Mouse (Mus musculus): Measurements from ENCODE around the gene Gm45623. TPM values are rescaled to one million over a fixed set of nuclear protein-coding genes. Genes with fewer than 3 reads are reported as not detected.

Gene Gm45623
- polyA plus RNA-seq, 1 experiment from 2014 or later = 0.27 TPM

GRCm38 (mm10) chr13:56751774-56752173, 1.9 kb downstream of the Gm45623 start:
- peaks cover 57% of the 10 kb centered on the region for H3K27me3 ChIP-seq (replicated peaks)
- H3K9me3 ChIP-seq (replicated peaks) = no peaks in the 10 kb centered on the region
- no peak overlapping the region for H3K9ac ChIP-seq
- no peak for ATAC-seq (ENCODE audit: insufficient number of reproducible peaks, low FRiP score)
- H3K36me3 ChIP-seq = no peaks in the 10 kb centered on the region
- H3K27ac ChIP-seq (ENCODE audit: poor library complexity, severe bottlenecking) = no peak overlapping the region
- no peak overlapping the region for H3K4me3 ChIP-seq
- 48% methylated on average over 5 of the region's 5 CpGs for WGBS
- no peak overlapping the region for H3K4me2 ChIP-seq
- peaks cover 37% of the 10 kb centered on the region for H3K4me1 ChIP-seq (replicated peaks)

DNA sequence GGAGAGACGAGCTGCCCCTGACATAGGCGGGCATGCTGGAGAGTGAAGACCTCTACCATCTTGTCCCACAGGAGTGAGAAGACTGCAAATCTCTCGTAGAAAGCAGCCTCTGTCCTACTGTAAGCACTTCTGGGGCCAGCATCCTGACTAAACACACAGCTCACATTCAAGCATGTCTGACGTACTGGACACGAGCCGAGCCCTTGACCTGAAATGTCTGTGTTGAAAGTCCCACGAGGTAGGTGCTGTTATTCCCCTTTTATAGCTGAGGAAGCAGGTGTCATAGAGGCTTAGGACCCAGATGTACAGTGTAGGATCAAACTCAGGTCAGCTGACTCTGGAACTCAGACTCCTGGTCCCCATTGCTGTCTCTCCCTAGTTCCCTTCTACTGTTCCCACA, 4.2 kb downstream of the Gm45623 start:
- H3K9ac ChIP-seq = no peak overlapping the region
- no peak for ATAC-seq (ENCODE audit: insufficient number of reproducible peaks, low FRiP score)
- peaks cover 37% of the 10 kb centered on the region for H3K4me1 ChIP-seq (replicated peaks)
- 0 out of 2 replicates have a peak, but pooled peaks cover 1% of the 10 kb centered on the region for H3K36me3 ChIP-seq
- H3K27ac ChIP-seq (ENCODE audit: poor library complexity, severe bottlenecking) = no peak overlapping the region
- H3K27me3 ChIP-seq (replicated peaks) = peaks cover 43% of the 10 kb centered on the region
- no peak overlapping the region for H3K4me2 ChIP-seq
- H3K4me3 ChIP-seq = no peak overlapping the region
- WGBS = 72% methylated on average over 7 of the region's 7 CpGs
- H3K9me3 ChIP-seq (replicated peaks) = no peaks in the 10 kb centered on the region

DNA sequence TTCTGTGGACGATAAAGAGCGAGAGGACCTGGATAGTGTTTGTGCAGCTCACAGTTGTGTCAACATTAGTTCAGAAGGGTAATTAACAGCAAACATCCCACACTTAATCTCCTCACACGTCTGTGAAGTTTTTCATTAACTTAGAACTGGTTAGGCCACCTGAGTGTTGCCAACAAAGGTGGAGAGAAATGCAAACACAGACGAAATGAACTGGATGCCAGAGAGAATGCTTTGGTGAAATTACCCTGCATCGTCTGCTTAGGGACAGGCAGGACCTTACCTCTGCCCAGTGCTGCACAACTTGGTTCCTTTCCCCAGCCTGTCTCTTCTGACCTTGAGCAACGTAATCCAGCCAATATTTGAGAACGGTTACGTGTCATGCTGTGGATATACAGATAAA, 6.1 kb downstream of the Gm45623 start:
- Histone ChIP-seq H3K4me3 (no peak overlapping the region), H3K27ac (ENCODE audit: poor library complexity, severe bottlenecking) (no peak overlapping the region), H3K4me1 (replicated peaks) (peaks cover 26% of the 10 kb centered on the region), H3K9ac (no peak overlapping the region), H3K36me3 (0 out of 2 replicates have a peak, but pooled peaks cover 5% of the 10 kb centered on the region), H3K4me2 (no peak overlapping the region), H3K27me3 (replicated peaks) (peaks cover 25% of the 10 kb centered on the region), H3K9me3 (replicated peaks) (no peaks in the 10 kb centered on the region)
- 61% methylated on average over 8 of the region's 8 CpGs for WGBS
- ATAC-seq (ENCODE audit: insufficient number of reproducible peaks, low FRiP score) = no peak

DNA sequence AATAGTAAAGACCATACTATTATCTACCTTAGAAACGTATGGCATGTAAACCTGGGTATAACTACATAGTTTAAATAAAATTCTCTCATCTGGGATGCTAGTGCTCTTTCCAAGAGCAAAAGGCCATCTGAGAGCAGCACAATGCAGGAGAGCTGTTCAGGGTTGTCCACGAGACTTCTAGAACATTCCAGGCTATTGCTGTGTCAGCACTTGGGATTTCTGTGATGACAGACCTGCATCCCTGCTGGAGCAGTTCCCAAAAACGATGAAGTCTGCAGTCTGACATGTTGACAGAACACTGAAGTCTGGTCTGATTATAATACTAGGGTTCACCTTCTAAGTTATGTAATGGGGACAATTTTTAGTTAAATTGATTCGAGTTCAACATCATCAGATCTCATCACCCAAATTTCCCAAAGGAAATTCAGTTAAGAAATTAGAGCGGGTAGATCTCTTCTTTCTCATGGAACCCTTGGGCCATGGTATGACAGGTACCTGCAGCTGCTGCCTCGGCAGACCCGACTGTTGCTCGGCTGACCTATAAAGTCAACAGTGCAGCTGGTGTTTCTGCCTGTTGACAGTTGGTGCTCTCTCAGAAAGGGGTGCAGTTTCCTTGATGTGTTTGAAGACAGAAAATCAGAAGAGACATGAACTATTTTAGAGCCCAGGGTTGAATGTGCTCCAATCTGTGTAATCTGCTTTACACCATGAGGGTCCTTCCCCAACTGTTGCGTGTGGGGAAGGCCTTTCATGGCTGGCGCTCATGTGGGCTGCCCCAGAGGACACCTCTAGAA, 6.7 kb downstream of the Gm45623 start:
- Histone ChIP-seq H3K9ac (no peak overlapping the region), H3K4me2 (no peak overlapping the region), H3K9me3 (replicated peaks) (no peaks in the 10 kb centered on the region), H3K27ac (ENCODE audit: poor library complexity, severe bottlenecking) (no peak overlapping the region), H3K4me3 (no peak overlapping the region), H3K4me1 (replicated peaks) (peaks cover 20% of the 10 kb centered on the region), H3K36me3 (peaks cover 11% of the 10 kb centered on the region; the same call in 1 of the 2 replicates), H3K27me3 (replicated peaks) (peaks cover 19% of the 10 kb centered on the region)
- no peak for ATAC-seq (ENCODE audit: insufficient number of reproducible peaks, low FRiP score)
- WGBS = 72% methylated on average over 10 of the region's 10 CpGs

DNA sequence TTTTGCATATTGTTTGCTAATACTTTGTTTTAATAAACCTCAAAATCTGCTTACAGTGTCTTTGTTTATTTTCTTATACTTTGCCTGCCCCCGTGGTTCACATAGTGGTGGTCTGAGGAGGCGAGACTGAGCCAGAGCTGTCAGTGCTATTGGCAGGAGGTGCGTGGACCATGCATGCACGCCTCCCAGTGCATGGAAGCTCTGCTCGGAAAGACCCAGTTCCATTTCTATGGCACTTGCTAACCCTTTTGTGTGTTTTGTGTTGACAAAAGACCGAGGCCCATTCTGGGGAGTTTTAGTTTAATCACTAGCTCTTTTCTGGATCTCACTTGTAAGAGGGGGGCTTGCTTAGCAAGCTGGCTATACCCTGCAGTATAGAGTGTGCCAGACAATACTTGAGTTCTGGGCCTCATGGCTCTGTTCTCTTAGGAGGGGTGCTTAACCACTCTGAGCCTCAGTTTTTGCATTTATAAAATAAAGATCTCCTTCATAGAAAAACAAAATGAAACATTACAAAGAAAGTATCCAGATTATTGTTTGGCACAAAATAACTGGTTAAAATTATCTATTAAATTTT, 11.2 kb downstream of the Gm45623 start:
- WGBS = 84% methylated on average over 6 of the region's 6 CpGs
- no peak overlapping the region for H3K9ac ChIP-seq
- no peaks in the 10 kb centered on the region for H3K27me3 ChIP-seq (replicated peaks)
- no peak for ATAC-seq (ENCODE audit: insufficient number of reproducible peaks, low FRiP score)
- H3K4me3 ChIP-seq = no peak overlapping the region
- peaks cover 4% of the 10 kb centered on the region; the same call in 1 of the 2 replicates for H3K4me1 ChIP-seq (replicated peaks)
- H3K9me3 ChIP-seq (replicated peaks) = no peaks in the 10 kb centered on the region
- no peak overlapping the region for H3K4me2 ChIP-seq
- peaks cover 44% of the 10 kb centered on the region for H3K36me3 ChIP-seq
- no peak overlapping the region for H3K27ac ChIP-seq (ENCODE audit: poor library complexity, severe bottlenecking)

GRCm38 (mm10) chr13:56741691-56742090, 11.9 kb downstream of the Gm45623 start:
- Histone ChIP-seq H3K4me2 (no peak overlapping the region), H3K9me3 (replicated peaks) (no peaks in the 10 kb centered on the region), H3K4me1 (replicated peaks) (no peaks in the 10 kb centered on the region), H3K36me3 (peaks cover 50% of the 10 kb centered on the region), H3K27me3 (replicated peaks) (no peaks in the 10 kb centered on the region), H3K27ac (ENCODE audit: poor library complexity, severe bottlenecking) (no peak overlapping the region), H3K4me3 (no peak overlapping the region), H3K9ac (no peak overlapping the region)
- no peak for ATAC-seq (ENCODE audit: insufficient number of reproducible peaks, low FRiP score)
- 82% methylated on average over 7 of the region's 7 CpGs for WGBS

DNA sequence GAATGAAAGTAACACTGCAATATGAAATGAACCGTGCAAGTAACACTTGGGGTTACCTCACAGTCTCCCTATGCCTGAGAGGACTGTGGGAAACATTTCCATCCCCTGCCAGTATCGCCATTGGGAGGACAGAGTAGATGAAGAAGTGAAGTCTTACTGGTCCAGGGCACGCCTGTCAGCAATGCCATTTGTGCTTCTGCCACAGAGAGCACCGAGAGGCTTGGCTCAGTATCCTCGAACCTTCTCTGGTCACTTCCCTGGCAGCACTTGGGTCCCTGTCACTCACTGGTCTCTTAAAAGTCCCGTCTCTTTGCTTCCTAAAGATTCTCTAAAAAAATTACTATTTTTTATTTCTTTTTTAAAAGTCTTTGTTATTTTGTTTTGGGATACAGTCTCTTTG, 13.1 kb downstream of the Gm45623 start:
- H3K9me3 ChIP-seq (replicated peaks) = no peaks in the 10 kb centered on the region
- no peaks in the 10 kb centered on the region for H3K4me1 ChIP-seq (replicated peaks)
- no peak overlapping the region for H3K9ac ChIP-seq
- H3K4me3 ChIP-seq = no peak overlapping the region
- peaks cover 58% of the 10 kb centered on the region for H3K36me3 ChIP-seq
- WGBS = 82% methylated on average over 6 of the region's 6 CpGs
- ATAC-seq (ENCODE audit: insufficient number of reproducible peaks, low FRiP score) = no peak
- no peak overlapping the region for H3K27ac ChIP-seq (ENCODE audit: poor library complexity, severe bottlenecking)
- H3K27me3 ChIP-seq (replicated peaks) = no peaks in the 10 kb centered on the region
- H3K4me2 ChIP-seq = no peak overlapping the region

- Histone ChIP-seq H3K9ac (no peak overlapping the region), H3K36me3 (peaks cover 64% of the 10 kb centered on the region), H3K27me3 (replicated peaks) (no peaks in the 10 kb centered on the region), H3K4me2 (no peak overlapping the region), H3K4me1 (replicated peaks) (peaks cover 1% of the 10 kb centered on the region), H3K4me3 (no peak overlapping the region), H3K27ac (ENCODE audit: poor library complexity, severe bottlenecking) (no peak overlapping the region), H3K9me3 (replicated peaks) (no peaks in the 10 kb centered on the region)
- WGBS = 89% methylated on average over 5 of the region's 5 CpGs
- ATAC-seq (ENCODE audit: insufficient number of reproducible peaks, low FRiP score) = no peak
Observed at GRCm38 (mm10) chr13:56739556-56739955, 14.1 kb downstream of the Gm45623 start.

DNA sequence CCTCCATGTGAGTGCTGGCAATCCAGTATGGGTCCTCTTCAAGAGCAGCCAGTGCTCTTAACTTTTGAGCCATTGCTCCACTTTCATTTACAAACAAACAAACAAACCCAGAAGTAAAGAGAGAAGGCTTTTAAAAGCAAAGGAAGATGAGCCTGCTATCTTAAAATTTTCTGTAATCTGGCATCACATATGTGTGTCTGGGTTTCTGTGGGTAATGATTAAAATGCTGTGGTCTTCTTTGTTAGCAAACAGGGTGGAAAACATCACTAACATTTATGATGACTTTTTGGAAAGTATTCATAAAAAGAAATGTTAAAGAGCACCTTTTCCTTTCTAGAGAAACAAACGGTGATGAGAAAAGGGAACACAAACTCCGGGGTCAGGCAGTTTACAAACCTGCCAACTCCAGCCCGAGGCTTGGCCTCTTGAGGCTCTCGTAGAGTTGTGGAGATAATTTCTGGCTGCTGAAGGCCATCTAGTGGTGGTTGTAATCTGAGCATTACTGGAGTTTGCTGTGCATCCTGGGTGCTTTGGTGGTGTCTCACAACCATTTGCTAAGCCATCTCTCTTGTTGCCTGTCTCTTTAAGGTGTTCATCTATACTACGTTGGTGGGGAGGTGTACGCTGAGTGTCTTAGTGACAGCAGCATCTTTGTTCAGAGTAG, 18.3 kb downstream of the Gm45623 start:
- Histone ChIP-seq H3K4me3 (no peak overlapping the region), H3K27ac (ENCODE audit: poor library complexity, severe bottlenecking) (no peak overlapping the region), H3K36me3 (peaks cover 74% of the 10 kb centered on the region), H3K9ac (no peak overlapping the region), H3K9me3 (replicated peaks) (no peaks in the 10 kb centered on the region), H3K27me3 (replicated peaks) (no peaks in the 10 kb centered on the region), H3K4me2 (no peak overlapping the region), H3K4me1 (replicated peaks) (peaks cover 24% of the 10 kb centered on the region)
- WGBS = 41% methylated on average over 6 of the region's 6 CpGs
- ATAC-seq (ENCODE audit: insufficient number of reproducible peaks, low FRiP score) = no peak

GRCm38 (mm10) chr13:56734617-56735016, 19.0 kb downstream of the Gm45623 start:
- Histone ChIP-seq H3K4me1 (replicated peaks) (peaks cover 26% of the 10 kb centered on the region), H3K27ac (ENCODE audit: poor library complexity, severe bottlenecking) (no peak overlapping the region), H3K36me3 (peaks cover 74% of the 10 kb centered on the region), H3K9me3 (replicated peaks) (no peaks in the 10 kb centered on the region), H3K4me3 (no peak overlapping the region), H3K9ac (no peak overlapping the region), H3K4me2 (no peak overlapping the region), H3K27me3 (replicated peaks) (no peaks in the 10 kb centered on the region)
- ATAC-seq (ENCODE audit: insufficient number of reproducible peaks, low FRiP score) = no peak
- 59% methylated on average over 4 of the region's 4 CpGs for WGBS

DNA sequence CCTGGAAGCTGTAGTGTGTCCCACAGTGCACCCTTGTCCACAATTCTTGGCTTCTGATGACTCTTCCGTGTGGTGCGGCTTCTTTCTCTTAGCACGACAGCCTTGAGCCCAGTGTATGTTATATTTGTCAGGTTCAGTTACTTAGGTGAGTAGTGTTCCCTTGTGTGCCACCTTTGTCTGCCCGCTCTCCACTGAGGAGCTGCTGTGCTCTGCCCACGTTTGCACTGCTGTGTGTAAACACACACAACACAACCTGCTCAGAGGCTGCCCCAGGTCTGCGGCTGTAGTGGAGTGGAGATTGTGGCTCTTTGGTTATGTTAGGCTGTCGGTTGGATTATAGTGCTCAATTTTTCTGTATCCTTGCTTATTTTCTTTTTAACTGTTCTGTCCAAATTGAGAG, 24.6 kb downstream of the Gm45623 start:
- no peaks in the 10 kb centered on the region for H3K27me3 ChIP-seq (replicated peaks)
- 88% methylated on average over 7 of the region's 7 CpGs for WGBS

More for the DNA sequence above, 24.6 kb downstream of the Gm45623 start:
- no peak for ATAC-seq (ENCODE audit: insufficient number of reproducible peaks, low FRiP score)
- no peak overlapping the region for H3K9ac ChIP-seq
- no peaks in the 10 kb centered on the region for H3K9me3 ChIP-seq (replicated peaks)
- peaks cover 81% of the 10 kb centered on the region for H3K36me3 ChIP-seq
- H3K4me2 ChIP-seq = no peak overlapping the region
- no peak overlapping the region for H3K27ac ChIP-seq (ENCODE audit: poor library complexity, severe bottlenecking)
- no peak overlapping the region for H3K4me3 ChIP-seq
- peaks cover 23% of the 10 kb centered on the region for H3K4me1 ChIP-seq (replicated peaks)
